Mouse (Mus musculus): ENCODE measurements around the gene Exoc6b. TPM values are rescaled to one million over a fixed set of nuclear protein-coding genes. Genes with fewer than 3 reads are reported as not detected.
A peak's percentile ranks its signal among the peaks of the same experiment; 100 is the strongest.

Gene Exoc6b
- polyA plus RNA-seq, 1 experiment from 2014 or later: 54.3 TPM

DNA sequence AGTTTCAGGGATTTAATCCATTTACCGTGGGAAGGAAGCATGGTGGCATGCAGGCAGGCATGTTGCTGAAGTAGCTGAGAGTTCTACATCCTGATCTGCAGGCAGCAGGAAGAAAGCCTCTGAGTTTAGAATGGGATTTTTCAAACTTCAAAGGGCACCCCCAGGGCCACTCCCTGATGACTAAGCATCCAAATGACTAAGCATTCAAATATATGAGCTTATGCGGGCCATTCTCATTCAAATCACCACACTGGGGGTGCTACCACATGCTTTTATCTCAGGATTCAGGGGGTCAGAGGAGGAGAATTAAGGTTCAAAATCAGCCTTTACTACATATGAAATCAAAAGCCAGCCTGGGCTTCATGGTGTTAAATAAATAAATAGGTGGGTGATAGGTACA lies 5.7 kb upstream of the Exoc6b start:
- no peak overlapping the region for H3K4me2 ChIP-seq (ENCODE audit: low read length)
- H3K36me3 ChIP-seq (ENCODE audit: control insufficient read depth, insufficient read depth, low read length): no peaks in the 10 kb centered on the region
- H3K4me1 ChIP-seq (ENCODE audit: control insufficient read depth, insufficient read depth, low read length): no peaks in the 10 kb centered on the region
- no peak overlapping the region for H3K9ac ChIP-seq (ENCODE audit: low read depth, low read length)
- no peaks in the 10 kb centered on the region for H3K27me3 ChIP-seq (ENCODE audit: control insufficient read depth, insufficient read depth, low read depth, low read length)
- ATAC-seq: no peak
- WGBS: 5% methylated on average over 2 of the region's 2 CpGs
- no peak overlapping the region for H3K4me3 ChIP-seq (ENCODE audit: low read depth, low read length)
- H3K27ac ChIP-seq (ENCODE audit: low read length): no peak overlapping the region
- H3K9me3 ChIP-seq (replicated peaks; ENCODE audit: control insufficient read depth, low read length, poor library complexity, severe bottlenecking): no peaks in the 10 kb centered on the region

DNA sequence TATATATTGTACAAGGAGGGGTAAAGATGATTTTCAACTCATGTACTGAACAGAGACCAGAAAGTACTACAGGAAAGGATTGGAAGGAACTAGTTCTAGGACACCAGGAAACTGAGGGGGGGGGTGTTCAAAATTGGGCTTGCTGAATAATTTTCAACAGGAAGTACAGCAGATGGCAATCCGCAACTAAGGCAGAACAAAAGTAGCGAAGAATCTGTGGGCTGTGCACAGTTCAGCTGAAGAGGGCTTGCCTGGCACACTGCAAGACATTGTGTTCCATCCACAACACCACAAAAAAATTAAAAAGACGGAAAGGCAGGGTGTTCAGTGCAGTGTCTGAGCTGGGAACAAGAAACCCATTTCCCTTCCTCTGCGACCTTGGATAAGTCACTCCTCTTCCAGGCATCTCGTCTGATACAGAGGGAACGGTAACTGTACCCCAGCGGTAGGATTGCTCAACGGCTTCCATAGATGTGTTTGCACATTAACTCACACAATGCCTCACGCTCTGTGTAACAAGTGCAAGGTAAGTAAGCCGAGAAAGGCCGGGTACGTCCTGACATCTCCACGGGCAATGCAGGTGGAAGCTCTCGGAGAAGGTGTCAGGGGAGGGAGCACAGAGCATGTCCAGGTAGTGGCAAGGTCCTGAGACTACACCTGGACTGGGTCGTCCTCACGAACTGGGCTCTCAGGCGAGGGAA lies 841 bp downstream of the Exoc6b start:
- Histone ChIP-seq H3K27ac (ENCODE audit: low read length) (peak overlapping the region; percentile 90), H3K4me1 (ENCODE audit: control insufficient read depth, insufficient read depth, low read length) (peaks cover 13% of the 10 kb centered on the region), H3K9ac (ENCODE audit: low read depth, low read length) (peak overlapping the region; percentile 96), H3K4me3 (ENCODE audit: low read depth, low read length) (peak overlapping the region; percentile 97), H3K9me3 (replicated peaks; ENCODE audit: control insufficient read depth, low read length, poor library complexity, severe bottlenecking) (no peaks in the 10 kb centered on the region), H3K27me3 (ENCODE audit: control insufficient read depth, insufficient read depth, low read depth, low read length) (no peaks in the 10 kb centered on the region), H3K36me3 (ENCODE audit: control insufficient read depth, insufficient read depth, low read length) (no peaks in the 10 kb centered on the region), H3K4me2 (ENCODE audit: low read length) (peak overlapping the region; percentile 53)
- 2% methylated on average over 17 of the region's 17 CpGs for WGBS
- peak; percentile 57 for ATAC-seq

- no peak overlapping the region for H3K4me3 ChIP-seq (ENCODE audit: low read depth, low read length)
- 97% methylated on average over 1 of the region's 1 CpGs for WGBS
Observed at GRCm38 (mm10) chr6:85057641-85058040, 11.7 kb downstream of the Exoc6b start.

DNA sequence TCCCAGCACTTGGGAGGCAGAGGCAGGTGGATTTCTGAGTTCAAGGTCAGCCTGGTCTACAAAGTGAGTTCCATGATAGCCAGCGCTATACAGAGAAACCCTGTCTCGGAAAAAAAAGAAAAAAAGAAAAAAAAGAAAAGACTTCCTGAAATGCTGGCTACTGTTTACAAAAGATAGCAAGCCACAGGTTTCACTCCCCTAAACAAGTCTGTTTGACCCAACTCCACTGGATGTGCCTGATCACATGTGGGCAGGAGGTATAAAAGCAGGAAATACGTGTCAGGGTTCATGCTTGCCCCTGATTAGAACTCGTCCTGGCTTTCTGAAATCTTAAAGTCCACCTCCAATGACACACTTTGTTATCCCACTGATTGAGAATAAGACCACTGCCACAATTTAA lies 18.2 kb downstream of the Exoc6b start:
- Histone ChIP-seq H3K9me3 (replicated peaks; ENCODE audit: control insufficient read depth, low read length, poor library complexity, severe bottlenecking) (no peaks in the 10 kb centered on the region), H3K36me3 (ENCODE audit: control insufficient read depth, insufficient read depth, low read length) (no peaks in the 10 kb centered on the region), H3K4me2 (ENCODE audit: low read length) (no peak overlapping the region), H3K4me1 (ENCODE audit: control insufficient read depth, insufficient read depth, low read length) (no peaks in the 10 kb centered on the region), H3K27ac (ENCODE audit: low read length) (no peak overlapping the region), H3K9ac (ENCODE audit: low read depth, low read length) (no peak overlapping the region), H3K27me3 (ENCODE audit: control insufficient read depth, insufficient read depth, low read depth, low read length) (no peaks in the 10 kb centered on the region), H3K4me3 (ENCODE audit: low read depth, low read length) (no peak overlapping the region)
- 93% methylated on average over 4 of the region's 4 CpGs for WGBS
- ATAC-seq: no peak

More at GRCm38 (mm10) chr6:85057641-85058040, 11.7 kb downstream of the Exoc6b start:
- H3K9ac ChIP-seq (ENCODE audit: low read depth, low read length): no peak overlapping the region
- H3K9me3 ChIP-seq (replicated peaks; ENCODE audit: control insufficient read depth, low read length, poor library complexity, severe bottlenecking): no peaks in the 10 kb centered on the region
- no peaks in the 10 kb centered on the region for H3K36me3 ChIP-seq (ENCODE audit: control insufficient read depth, insufficient read depth, low read length)
- H3K27ac ChIP-seq (ENCODE audit: low read length): no peak overlapping the region
- H3K27me3 ChIP-seq (ENCODE audit: control insufficient read depth, insufficient read depth, low read depth, low read length): no peaks in the 10 kb centered on the region
- no peak overlapping the region for H3K4me2 ChIP-seq (ENCODE audit: low read length)
- H3K4me1 ChIP-seq (ENCODE audit: control insufficient read depth, insufficient read depth, low read length): no peaks in the 10 kb centered on the region
- ATAC-seq: no peak

GRCm38 (mm10) chr6:85046531-85046930 lies 22.8 kb downstream of the Exoc6b start:
- Histone ChIP-seq H3K36me3 (ENCODE audit: control insufficient read depth, insufficient read depth, low read length) (no peaks in the 10 kb centered on the region), H3K9ac (ENCODE audit: low read depth, low read length) (no peak overlapping the region), H3K4me3 (ENCODE audit: low read depth, low read length) (no peak overlapping the region), H3K27ac (ENCODE audit: low read length) (no peak overlapping the region), H3K9me3 (replicated peaks; ENCODE audit: control insufficient read depth, low read length, poor library complexity, severe bottlenecking) (no peaks in the 10 kb centered on the region), H3K4me2 (ENCODE audit: low read length) (no peak overlapping the region), H3K27me3 (ENCODE audit: control insufficient read depth, insufficient read depth, low read depth, low read length) (no peaks in the 10 kb centered on the region), H3K4me1 (ENCODE audit: control insufficient read depth, insufficient read depth, low read length) (no peaks in the 10 kb centered on the region)
- 91% methylated on average over 3 of the region's 3 CpGs for WGBS
- ATAC-seq: no peak

GRCm38 (mm10) chr6:85044621-85045152 lies 24.6 kb downstream of the Exoc6b start:
- no peak for ATAC-seq
- Histone ChIP-seq H3K4me2 (ENCODE audit: low read length) (no peak overlapping the region), H3K4me3 (ENCODE audit: low read depth, low read length) (no peak overlapping the region), H3K27ac (ENCODE audit: low read length) (no peak overlapping the region), H3K27me3 (ENCODE audit: control insufficient read depth, insufficient read depth, low read depth, low read length) (no peaks in the 10 kb centered on the region), H3K9me3 (replicated peaks; ENCODE audit: control insufficient read depth, low read length, poor library complexity, severe bottlenecking) (no peaks in the 10 kb centered on the region), H3K9ac (ENCODE audit: low read depth, low read length) (no peak overlapping the region), H3K4me1 (ENCODE audit: control insufficient read depth, insufficient read depth, low read length) (no peaks in the 10 kb centered on the region), H3K36me3 (ENCODE audit: control insufficient read depth, insufficient read depth, low read length) (no peaks in the 10 kb centered on the region)
- WGBS: 42% methylated on average over 4 of the region's 4 CpGs

- Histone ChIP-seq H3K36me3 (ENCODE audit: control insufficient read depth, insufficient read depth, low read length) (no peaks in the 10 kb centered on the region), H3K4me2 (ENCODE audit: low read length) (no peak overlapping the region), H3K9ac (ENCODE audit: low read depth, low read length) (no peak overlapping the region), H3K27ac (ENCODE audit: low read length) (no peak overlapping the region), H3K4me3 (ENCODE audit: low read depth, low read length) (no peak overlapping the region), H3K27me3 (ENCODE audit: control insufficient read depth, insufficient read depth, low read depth, low read length) (no peaks in the 10 kb centered on the region), H3K9me3 (replicated peaks; ENCODE audit: control insufficient read depth, low read length, poor library complexity, severe bottlenecking) (no peaks in the 10 kb centered on the region), H3K4me1 (ENCODE audit: control insufficient read depth, insufficient read depth, low read length) (no peaks in the 10 kb centered on the region)
- peak; percentile 42; the same call in 1 of the 2 replicates for ATAC-seq
- 9% methylated on average over 6 of the region's 6 CpGs for WGBS
Observed at GRCm38 (mm10) chr6:85037677-85038076, 31.6 kb downstream of the Exoc6b start.

DNA sequence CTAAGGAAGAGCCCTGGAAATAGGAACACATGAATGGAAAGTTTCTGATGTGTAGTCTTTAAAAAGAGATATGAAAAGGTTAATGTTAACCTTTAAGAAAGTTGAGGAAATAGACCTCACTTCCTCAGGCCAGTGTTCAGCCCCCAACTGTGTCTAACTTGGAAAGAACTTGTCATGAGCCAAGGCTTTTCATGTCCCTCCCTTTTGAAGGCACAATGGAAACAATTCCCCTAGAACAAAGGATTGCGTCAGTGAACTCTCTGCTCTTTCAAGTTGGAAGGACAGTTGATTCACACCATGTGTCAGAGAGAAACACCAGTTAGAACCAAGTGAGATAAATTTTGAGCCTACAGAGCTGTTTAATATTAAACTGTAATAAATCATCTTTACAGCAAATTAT lies 39.6 kb downstream of the Exoc6b start:
- WGBS: 26% methylated on average over 1 of the region's 1 CpGs
- Histone ChIP-seq H3K4me3 (ENCODE audit: low read depth, low read length) (no peak overlapping the region), H3K9me3 (replicated peaks; ENCODE audit: control insufficient read depth, low read length, poor library complexity, severe bottlenecking) (no peaks in the 10 kb centered on the region), H3K36me3 (ENCODE audit: control insufficient read depth, insufficient read depth, low read length) (no peaks in the 10 kb centered on the region), H3K27me3 (ENCODE audit: control insufficient read depth, insufficient read depth, low read depth, low read length) (no peaks in the 10 kb centered on the region), H3K27ac (ENCODE audit: low read length) (no peak overlapping the region), H3K4me1 (ENCODE audit: control insufficient read depth, insufficient read depth, low read length) (no peaks in the 10 kb centered on the region), H3K9ac (ENCODE audit: low read depth, low read length) (no peak overlapping the region), H3K4me2 (ENCODE audit: low read length) (no peak overlapping the region)
- no peak for ATAC-seq

DNA sequence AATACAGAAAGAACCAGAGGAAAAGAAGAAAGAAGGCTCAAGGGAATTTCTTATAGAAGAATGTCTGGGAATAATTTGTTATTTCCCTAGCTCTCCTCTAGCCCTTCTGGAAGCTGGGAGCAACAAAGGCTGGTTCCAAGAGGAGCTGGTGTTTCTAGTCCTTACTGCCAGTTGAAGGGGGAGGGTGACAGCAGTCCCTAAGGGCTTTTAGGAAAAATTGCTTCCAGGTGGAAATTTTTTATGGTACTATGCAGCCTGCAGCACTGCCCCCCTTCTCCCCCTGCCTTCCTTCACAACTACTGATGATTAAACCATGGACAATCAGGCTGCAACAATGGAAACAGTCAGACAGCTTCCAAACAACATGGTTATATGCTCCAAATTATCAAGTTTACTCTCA lies 44.9 kb downstream of the Exoc6b start:
- no peak overlapping the region for H3K4me3 ChIP-seq (ENCODE audit: low read depth, low read length)

More for the DNA sequence above, 44.9 kb downstream of the Exoc6b start:
- no peaks in the 10 kb centered on the region for H3K27me3 ChIP-seq (ENCODE audit: control insufficient read depth, insufficient read depth, low read depth, low read length)
- ATAC-seq: no peak
- no peaks in the 10 kb centered on the region for H3K4me1 ChIP-seq (ENCODE audit: control insufficient read depth, insufficient read depth, low read length)
- H3K27ac ChIP-seq (ENCODE audit: low read length): no peak overlapping the region
- no peaks in the 10 kb centered on the region for H3K9me3 ChIP-seq (replicated peaks; ENCODE audit: control insufficient read depth, low read length, poor library complexity, severe bottlenecking)
- no peak overlapping the region for H3K4me2 ChIP-seq (ENCODE audit: low read length)
- H3K36me3 ChIP-seq (ENCODE audit: control insufficient read depth, insufficient read depth, low read length): no peaks in the 10 kb centered on the region
- H3K9ac ChIP-seq (ENCODE audit: low read depth, low read length): no peak overlapping the region
